Mouse (Mus musculus): Measurements from ENCODE around the gene Llph.

Llph gene

GRCm38 (mm10) chr10:120273335-120273734 lies 46.5 kb downstream of the Llph start:
- DNase-seq (ENCODE audit: extremely low read depth, low read depth, low spot score), result no peak

GRCm38 (mm10) chr10:120279482-120280128 lies 52.7 kb downstream of the Llph start:
- no peak for DNase-seq (ENCODE audit: extremely low read depth, low read depth, low spot score)

- DNase-seq (ENCODE audit: extremely low read depth, low read depth, low spot score), result peak; percentile 1
Observed at GRCm38 (mm10) chr10:120280375-120280774, 53.5 kb downstream of the Llph start.

- DNase-seq (ENCODE audit: extremely low read depth, low read depth, low spot score), result no peak
Observed at GRCm38 (mm10) chr10:120281700-120282099, 54.8 kb downstream of the Llph start.
